Mouse (Mus musculus) c-Kit-positive CD71-positive TER-119-positive erythroid progenitor cells, embryonic 14.5 days (primary cell): ENCODE measurements around the gene Chrm3.
"Not testable (repeated sequence)": the region's sequence is repeated elsewhere in the genome, so short reads cannot be mapped to it uniquely, and the experiment has no call there.

Experiments used
- DNase-seq: peaks from one replicate; pipeline ENCODE4 v3.0.0-alpha.2; 2013; ENCODE audit warnings: low spot score

Chrm3 gene

DNA sequence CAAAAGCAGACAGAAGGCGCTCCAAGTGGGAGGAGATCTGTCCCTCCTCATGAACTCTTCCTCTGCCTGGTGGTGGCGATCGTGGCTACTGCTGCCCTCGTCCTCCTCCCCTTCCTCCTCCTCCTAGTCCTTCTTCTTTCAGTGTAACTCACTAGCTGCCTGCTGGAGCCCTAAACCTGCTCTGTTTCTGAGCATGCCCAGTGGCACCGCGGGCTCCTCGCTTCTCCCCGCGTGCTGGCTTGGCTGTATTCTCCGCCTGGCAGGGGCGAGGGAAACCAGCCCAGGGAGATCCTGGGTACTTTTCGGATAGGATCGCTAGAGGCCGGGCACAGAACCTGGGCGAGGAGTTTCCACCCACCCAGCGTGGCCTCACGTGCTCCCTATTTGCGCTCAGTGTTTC lies at the start of gene Chrm3:
Chrm3 (minus strand) TSS at position 71 of the 400 bp plus-strand sequence.
- no peak for DNase-seq

DNA sequence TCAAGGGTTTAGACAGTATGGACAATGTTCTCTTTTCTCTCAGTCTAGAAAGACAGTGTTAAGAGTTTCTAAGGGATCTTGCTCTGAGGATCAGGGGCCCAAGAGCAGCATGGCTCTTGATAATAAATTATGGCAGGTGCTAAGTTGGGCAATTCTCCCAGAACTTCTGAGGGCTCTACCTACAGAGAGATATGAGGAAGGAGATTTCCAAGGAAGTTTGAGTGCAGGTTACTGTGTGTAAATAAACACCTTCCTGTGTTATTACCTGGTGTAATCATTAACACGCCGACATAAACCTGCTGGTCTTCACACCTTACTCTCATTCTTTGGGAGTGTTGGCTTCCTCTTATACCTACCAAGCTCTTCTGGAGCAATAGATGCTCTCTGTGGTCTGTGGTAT lies 33.7 kb upstream of the Chrm3 start:
- no peak for DNase-seq

DNA sequence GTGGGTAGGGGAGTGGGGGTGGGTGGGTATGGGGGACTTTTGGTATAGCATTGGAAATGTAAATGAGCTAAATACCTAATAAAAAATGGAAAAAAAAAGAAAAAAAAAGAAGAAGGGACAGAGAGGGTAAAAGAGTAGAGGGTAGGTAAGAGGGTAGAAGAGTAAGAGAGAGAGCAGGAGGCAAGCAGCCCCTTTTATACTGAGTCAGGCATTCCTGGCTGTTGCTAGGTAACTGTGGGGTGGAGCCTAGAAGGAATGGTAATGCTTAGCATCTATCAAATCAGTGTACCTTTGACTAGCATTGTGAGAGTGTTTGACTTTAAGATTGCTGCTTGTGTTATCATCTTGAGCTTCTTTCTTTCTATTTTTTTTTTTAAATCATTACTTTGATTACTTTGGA lies 14.8 kb upstream of the Chrm3 start:
- DNase-seq = not testable (repeated sequence)

DNA sequence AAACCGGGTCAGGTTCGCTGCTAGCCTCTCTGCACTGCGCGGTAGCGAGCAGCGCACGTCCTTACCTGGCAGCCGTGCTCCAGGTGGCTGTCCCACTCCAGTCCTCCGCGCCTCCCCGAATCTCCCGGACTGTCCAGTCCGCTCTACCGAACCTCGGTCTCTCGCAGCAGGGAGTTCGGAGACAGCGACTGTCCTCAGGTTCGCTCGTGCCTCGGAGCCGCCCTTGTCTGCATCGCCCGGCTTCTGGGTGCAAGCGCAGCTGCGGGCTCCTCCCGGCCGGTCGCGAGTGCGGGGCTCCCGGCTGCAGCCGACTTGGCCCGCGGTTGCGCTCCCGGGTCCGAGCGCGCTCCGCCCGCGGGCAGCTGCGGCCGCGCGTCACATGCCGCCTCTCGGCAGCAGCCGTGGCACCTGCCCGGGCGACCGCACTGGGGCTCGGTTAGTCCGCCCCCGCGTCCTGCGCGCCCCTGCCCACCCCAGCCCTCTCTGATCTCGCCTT lies 400 bp downstream of the Chrm3 start:
- DNase-seq = no peak

DNA sequence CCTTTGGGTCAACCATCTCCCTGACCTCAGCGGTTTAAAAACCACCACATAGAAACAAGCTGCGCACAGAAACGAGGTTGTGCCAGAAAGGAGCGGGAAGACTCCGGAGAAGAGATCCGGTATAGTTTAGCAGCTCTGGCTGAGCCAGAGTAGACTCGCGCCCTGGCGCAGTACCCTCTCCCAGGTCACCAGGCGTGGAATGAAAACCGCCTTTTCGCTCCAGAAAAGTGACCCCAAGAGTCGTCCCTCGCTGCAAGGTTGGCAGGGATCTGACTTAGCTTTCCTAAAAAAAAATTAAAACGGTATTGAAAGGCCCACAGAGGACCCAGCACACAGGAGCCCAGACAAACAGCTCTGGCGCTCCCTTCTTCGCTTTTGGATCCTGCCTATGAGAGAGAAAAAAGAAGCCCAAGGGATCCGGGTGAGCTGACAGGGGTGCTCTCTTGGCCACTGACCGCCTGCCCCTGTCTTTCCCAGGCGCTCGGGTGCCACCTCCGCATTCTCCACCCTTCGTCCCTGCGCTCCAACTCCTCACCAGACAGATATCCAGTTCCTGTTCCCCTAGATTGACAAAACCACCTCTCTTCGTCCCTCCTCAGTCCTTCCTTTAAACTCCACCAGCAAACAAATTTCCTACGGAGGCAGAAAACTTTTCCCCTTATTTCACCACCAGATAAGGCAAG lies 990 bp downstream of the Chrm3 start:
- DNase-seq = no peak

DNA sequence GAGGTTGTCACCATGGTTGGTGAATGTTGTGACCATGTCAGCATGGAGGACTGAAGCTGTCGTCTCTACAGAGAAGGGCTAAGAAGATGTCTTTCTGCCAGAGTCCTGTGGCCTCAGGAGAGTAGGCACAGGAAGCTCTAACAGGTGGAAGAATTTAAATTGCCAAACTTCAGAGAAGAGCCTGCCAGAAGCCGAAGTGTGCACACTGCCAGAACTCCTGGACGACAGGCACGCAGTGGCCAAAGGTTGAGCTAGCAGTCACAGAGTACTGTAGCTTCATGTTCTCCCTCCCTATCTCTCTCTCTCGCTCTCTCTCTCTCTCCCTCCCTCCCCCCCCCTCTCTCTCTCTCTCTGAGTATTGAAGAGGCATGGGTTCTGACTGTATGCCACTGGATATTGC lies 4.9 kb downstream of the Chrm3 start:
- DNase-seq = no peak

DNA sequence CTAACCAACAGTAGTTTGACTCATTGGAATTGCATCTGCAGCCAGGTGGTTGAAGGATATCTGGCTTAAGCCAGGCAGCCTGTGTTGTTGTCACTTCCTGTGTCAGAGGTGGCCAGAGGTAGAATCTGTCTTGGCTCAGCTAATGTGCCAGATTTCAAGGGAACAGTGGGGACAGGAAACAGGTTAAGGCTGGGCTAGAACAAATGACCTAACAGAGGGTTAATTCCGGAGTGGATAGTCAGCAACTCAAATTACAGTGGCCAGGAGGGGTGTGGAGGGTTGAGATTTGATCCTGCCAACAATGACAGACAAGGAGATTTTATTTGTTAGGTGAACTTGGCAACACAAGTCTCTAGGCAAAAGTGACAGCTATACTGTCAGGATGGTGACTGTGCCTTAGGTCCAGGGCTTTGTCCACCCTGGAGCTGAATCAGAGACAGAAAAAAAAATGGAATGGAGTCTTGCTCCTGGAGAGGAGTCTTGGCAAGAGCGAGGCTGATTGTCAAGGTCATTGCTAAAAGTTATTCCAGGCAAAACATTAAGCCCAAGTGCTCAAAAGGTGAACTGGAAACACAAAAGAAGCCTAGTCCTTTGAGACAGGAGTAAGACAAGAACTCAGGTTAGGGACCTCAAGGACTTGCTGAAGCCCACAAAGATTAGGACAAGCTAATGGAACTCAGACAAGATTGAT lies 5.6 kb downstream of the Chrm3 start:
- DNase-seq = no peak

DNA sequence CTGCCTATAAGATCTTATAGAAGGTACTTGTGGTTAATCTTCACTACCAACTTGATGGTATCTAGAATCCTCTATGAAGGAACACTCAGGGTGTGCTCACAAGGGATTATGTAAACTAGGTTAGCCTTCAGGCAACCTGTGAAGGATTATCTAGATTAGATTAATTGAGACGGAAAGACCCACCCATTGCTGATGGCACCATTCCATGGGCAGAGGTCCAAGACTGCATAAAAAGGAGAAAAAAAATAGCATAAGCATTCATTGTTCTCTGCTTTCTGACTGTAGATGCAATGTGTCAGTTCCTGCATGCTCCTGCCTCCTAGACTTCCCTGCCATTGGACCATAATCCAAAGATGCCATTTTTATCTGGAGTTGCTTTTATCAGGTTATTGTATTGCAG lies 8.5 kb downstream of the Chrm3 start:
- DNase-seq = no peak

DNA sequence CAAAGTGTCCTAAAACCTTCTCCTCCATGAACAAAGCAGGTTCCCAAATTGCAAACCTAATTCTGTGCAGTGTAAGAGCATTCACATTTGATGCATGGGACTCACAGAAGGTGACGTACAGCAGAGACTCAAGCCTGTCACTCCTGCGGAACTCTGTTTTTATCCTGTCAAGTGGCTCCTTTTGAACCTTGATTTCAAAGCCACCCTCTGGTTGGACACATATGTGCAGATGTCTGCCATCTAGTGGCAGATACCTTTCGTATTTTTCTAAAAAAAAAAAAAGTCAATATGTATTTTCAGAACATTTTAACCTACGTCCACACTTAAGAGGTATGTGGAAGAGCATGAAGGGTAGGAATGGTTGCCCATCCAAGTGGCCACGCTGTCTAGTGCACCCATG lies 16.3 kb downstream of the Chrm3 start:
- no peak for DNase-seq

DNA sequence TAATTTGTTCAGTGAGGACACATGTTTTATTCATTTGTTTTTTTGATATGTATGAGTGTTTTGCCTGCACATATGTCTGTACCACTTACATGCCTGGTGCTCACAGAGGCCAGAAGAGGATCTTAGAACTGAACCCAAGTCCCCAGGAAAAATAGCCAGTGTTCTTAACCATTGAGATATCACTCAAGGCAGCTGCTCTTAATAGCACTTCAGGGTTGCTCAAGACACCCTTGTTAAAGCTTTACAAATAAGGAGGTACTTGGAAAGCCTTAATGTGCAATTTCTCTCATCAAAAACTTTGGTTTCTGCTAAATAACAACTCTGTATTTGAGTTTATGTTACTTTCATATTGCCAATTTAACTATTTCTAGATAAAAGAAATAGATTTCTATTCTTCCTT lies 25.1 kb downstream of the Chrm3 start:
- DNase-seq = no peak

DNA sequence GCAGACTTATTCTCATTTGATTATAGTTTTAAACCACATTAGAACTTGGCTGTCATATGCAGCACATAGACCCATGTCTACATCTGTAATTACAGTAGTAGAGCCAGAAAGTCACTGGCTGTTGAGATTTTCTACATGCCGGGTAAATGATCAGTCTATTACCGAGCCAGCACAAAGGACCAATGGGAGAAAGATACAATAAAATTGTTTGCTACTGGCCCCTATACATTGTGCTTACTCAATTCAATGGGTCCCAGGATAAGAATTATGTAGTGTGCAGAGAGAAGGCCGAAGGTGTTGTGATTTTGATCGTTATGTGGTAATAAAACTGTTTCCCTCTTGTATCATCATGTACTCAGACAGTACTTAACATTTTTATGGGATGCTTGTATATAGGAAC lies 27.9 kb downstream of the Chrm3 start:
- DNase-seq = no peak

DNA sequence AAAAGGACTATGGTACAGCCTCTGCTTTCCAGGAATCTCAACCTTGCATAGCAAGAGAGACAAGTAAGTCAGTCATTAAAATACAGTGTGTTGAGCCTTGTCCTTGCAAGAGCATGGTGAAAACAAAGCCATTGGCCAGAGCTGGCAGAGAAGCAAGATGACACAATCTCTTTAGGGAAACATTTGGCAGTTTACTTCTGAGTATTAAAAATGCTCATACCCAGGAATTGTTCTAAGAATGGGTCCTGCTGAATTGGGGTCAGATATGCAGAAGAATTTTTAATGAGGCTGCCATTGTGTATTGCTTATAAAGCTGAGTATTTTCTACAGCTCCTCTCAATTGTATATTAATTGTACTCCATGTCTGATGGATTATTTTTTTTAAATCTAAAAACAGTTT lies 50.8 kb downstream of the Chrm3 start:
- DNase-seq = no peak

DNA sequence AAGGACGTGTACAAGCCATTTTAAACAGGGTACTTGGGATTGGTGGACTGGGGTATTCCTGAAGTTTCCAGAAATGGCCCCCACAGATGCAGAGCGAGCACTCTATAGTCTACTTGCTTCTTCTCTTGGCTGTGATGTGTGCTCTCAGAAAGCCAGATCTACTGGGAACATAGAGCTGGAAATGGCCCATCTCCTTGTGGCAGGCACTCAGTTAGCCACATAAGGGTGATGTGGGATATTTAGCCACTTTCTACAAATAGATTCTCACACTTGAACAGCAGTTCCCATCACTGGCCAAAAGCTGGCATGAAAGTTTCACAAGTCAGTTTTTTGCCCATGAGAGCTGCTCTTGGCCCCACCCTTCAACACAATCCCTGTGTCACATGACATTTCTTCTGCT lies 65.5 kb downstream of the Chrm3 start:
- DNase-seq = no peak

DNA sequence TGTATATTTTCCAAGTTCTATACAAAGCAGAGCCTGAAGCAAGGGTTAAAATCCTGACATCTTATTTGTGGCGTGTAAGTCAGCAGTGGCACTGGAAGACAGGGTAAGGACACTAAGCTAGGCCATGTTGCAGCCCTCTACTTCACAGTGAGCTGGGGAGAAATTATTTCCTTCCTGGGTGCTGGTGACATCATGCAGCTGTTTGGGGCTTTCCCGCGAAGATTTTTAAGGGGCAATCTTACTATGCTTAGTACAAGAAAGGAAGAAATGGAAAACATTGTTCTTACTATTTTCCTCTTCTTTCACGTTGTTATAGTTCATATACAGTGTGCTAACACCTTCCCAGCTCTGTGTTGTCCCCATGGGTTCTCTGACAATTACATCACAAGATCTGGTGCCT lies 76.3 kb downstream of the Chrm3 start:
- DNase-seq = no peak

DNA sequence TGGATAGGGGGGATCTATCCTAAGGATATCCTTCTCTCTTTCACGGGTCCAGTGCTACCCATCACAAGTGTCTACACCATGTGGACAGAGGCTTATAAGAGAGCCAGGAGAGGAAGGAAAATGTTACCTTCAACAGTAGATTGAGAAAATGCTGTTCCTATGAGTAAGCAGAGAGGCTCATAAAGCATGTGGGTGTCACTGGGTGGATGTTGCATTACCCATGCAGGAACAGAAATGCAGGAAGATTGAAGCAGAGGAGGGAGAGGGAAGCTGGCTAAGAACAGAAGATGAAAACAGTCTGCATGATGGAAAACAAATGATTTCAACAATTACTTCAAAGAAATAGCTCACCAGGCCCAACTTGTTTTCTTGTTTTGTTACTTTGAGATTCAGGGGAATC lies 85.7 kb downstream of the Chrm3 start:
- DNase-seq = no peak

DNA sequence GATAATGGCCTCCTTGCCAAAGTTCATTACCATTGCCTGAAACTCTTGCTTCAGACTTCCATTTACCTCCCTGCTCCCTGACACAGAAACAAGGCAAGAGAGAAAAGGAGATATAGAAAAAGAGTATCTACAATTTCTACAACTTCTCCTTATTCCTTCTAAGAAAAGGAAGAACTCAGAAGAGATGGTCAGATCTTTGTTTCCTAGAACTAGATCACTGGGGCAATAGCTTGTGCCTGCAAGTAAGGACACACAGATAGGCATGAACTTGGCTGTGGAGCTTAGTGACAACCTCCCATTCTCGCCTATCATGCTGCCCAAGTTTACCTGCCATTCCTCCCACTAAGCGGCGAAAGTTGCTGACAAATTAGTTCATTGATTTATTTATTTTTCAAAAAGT lies 96.9 kb downstream of the Chrm3 start:
- DNase-seq = no peak

DNA sequence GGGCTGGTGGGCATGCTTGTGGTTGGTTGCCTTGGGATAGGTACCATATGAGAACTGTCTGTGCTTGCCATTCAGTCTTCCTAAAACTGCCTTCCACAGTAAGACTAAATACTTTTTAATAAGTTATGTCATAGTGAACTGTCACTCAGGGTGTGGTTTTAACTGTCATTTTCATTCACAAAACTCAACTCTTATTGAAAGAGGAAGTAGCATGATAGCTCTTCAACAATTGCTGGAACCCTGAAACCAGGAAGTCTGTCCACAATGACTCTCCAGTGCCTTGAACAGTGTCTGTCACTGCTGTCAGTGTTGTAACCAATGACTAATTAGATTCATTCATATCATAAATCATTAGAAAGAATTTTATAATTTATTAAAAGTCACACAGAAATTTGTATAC lies 107.6 kb downstream of the Chrm3 start:
- DNase-seq = no peak

DNA sequence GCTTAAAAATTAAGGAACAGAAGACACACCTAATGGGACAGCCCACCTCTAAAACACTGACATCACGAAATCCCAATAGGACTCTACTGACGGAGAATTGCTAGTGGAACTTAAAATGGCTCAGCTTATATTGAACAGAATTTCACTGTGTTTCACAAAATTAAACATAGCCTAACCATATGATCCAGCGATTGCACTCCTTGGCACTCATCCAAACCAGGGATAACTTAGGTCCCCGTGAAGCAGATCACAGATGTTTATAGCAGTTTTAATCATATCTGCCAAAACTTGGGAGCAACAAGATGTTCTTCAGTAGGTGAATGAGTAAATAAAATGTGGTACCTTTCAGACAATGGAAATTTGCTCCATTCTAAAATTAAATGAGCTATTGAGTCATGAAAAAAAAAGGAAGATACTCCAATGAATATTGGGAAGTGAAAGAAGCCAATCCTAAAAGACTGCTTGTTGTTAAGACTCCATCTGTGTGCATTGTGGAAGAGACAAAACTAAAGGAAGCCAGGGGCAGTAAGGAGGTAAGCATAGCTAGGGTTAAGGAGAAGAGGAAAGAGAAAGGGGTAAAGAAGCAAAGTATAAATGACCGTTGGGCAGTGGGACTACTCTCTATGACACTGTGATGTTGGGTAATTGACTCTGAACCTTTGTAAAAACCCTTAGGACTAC lies 109.0 kb downstream of the Chrm3 start:
- no peak for DNase-seq

DNA sequence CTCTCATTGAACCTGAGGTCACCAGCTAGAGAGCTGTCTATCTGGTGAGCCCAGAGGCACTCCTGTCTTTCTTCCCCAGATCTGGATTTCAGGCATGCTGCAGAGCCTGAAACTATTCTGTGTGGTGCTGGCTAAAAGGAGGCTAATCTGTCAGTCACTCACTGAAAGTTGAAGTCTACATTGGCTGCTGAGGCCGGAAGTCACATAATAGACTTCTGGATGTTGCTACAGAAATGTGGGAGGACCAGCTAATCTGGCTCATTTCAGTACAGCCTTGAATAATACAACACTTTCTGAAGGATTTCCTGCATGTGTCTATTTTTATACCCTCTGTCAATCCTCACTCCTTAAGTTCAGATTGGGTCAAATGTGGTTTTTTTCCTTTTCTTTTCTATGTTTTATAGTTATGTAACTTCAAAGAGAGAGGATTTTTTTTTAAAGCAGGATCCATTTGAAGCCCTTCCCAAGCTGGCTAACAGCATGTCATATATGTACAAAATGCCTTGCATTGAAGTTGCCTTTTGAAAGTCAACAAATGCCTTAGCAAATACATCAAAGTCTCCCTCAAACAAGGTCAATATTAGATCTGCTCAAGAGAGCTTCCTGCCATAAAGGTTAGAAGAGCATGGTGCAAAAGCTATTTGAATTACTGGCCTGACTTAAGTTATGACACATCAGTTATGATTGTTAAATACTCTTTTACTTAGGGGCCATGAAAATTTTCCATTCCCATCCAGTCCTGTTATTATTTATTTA lies 116.2 kb downstream of the Chrm3 start:
- DNase-seq = no peak

DNA sequence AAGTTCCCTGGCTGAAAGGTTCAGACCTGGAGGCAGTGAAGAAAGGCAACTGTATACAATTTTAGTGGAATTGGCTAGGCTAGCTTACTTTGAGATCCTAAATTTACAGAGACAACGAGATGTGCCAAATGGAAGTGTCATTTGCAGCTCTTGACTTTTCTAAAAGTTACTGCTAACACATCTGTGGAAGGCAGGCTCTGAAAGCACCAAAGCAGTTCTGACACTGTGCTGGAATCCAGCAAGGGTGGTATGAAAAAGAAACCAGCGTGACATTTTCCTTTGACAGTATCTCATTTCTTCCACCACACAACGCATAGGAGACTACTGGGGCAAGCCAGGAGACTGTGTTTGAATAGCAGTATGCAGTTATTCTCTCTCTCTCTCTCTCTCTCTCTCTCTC lies 120.4 kb downstream of the Chrm3 start:
- DNase-seq = no peak

DNA sequence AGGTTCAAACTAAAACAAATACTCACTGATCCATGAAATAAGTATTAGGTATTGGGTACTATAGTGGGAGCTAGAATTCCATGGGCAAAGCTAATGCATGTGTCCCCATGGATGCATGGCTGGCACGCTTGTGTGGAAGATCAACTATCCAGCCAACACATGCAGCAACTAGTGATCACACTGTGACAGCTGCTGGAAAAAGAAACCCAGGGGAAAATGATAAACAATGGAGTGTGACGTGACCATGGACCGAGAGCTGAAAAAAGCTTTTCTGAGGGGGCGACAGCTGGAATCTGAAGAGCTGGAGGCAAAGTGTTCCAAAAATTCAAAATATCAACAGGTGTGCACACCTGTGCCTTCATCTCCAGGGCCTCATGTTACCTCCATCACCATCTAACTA lies 120.8 kb downstream of the Chrm3 start:
- no peak for DNase-seq

DNA sequence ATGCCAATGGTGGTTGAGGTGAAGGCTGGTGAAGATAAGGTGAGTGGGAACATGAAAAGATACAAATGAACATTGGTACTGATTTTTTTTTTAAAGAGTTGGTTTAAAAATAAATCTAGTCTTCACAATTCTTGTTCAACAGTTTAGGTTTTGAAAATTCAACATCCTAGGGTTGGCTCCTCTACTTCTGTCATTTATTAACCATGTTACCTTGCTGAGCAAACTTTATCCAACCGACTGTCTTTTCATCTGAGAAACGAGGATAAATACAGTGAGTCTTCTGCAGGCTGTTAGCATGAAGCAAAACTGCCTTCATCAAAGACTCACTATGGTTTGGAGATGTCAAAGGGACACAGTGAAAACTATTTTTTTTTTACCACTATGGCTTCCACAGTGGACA lies 123.0 kb downstream of the Chrm3 start:
- no peak for DNase-seq

DNA sequence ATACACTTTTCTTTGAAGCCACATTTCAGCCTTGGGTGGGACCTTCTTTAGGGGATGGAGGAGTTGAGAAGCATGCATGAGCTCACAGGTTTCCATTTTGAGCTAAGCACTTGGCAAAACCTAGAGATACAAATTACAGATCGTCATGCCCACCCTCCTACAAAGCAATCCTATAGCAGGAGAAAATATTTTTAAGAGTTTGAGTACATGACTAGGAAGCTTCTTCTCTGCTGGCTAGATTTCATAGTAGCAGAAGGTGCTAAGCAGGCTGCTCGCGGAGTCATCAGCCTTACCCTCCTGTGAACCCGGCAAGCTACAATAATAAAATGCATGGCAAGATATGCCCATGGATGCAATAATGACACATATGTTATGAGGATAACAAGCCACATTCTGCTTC lies 124.4 kb downstream of the Chrm3 start:
- no peak for DNase-seq
